Mouse (Mus musculus) left cerebral cortex, adult 9 months (tissue): ENCODE measurements at regions not wholly inside any gene's neighbourhood (a gene's known extent, or its start where the extent isn't known, plus 50 kb on each side); places are given as distances from the start of the nearest gene placed in this dataset.
A peak's percentile ranks its signal among the peaks of the same experiment; 100 is the strongest.

Experiments used
- DNase-seq, 2 experiments: peaks; one replicate each; pipeline ENCODE4 v3.0.0; 2022; ENCODE audit warnings: low spot score in 2 of 2

GRCm38 (mm10) chr3:130940302-130940867 lies 169.9 kb upstream of the Lef1 start:
- no peak for DNase-seq

- DNase-seq = no peak
Measured at GRCm38 (mm10) chr3:130936980-130937379, 173.3 kb upstream of the Lef1 start.

- no peak for DNase-seq
Measured at GRCm38 (mm10) chr3:130936336-130936735, 173.9 kb upstream of the Lef1 start.

GRCm38 (mm10) chr3:130935926-130936315 lies 174.3 kb upstream of the Lef1 start:
- DNase-seq = no peak

- DNase-seq = no peak
Measured at GRCm38 (mm10) chr3:130935302-130935925, 174.9 kb upstream of the Lef1 start.

GRCm38 (mm10) chr3:130932723-130933122 lies 177.5 kb upstream of the Lef1 start:
- DNase-seq = no peak

GRCm38 (mm10) chr3:130932226-130932625 lies 178.0 kb upstream of the Lef1 start:
- no peak for DNase-seq

- no peak for DNase-seq
Measured at GRCm38 (mm10) chr3:130925000-130925399, 185.3 kb upstream of the Lef1 start.

GRCm38 (mm10) chr3:130923615-130923958 lies 186.7 kb upstream of the Lef1 start:
- no peak for DNase-seq

GRCm38 (mm10) chr3:130922812-130923614 lies 187.3 kb upstream of the Lef1 start:
- DNase-seq = no peak

- DNase-seq = no peak
Measured at GRCm38 (mm10) chr3:130921621-130922245, 188.5 kb upstream of the Lef1 start.

- DNase-seq = no peak
Measured at GRCm38 (mm10) chr3:130913812-130914211, 183.6 kb upstream of the Rpl34 start.

- no peak for DNase-seq
Measured at GRCm38 (mm10) chr3:130905101-130905500, 174.9 kb upstream of the Rpl34 start.

GRCm38 (mm10) chr3:130903329-130903728 lies 173.1 kb upstream of the Rpl34 start:
- DNase-seq = no peak

GRCm38 (mm10) chr3:130902376-130902775 lies 172.2 kb upstream of the Rpl34 start:
- DNase-seq = no peak

- no peak for DNase-seq
Measured at GRCm38 (mm10) chr3:130901343-130901742, 171.1 kb upstream of the Rpl34 start.

- no peak for DNase-seq
Measured at GRCm38 (mm10) chr3:130900846-130901245, 170.6 kb upstream of the Rpl34 start.

- peak in 1 of 2 experiments; percentile 9 for DNase-seq
Measured at GRCm38 (mm10) chr3:130900054-130900840, 170.0 kb upstream of the Rpl34 start.

GRCm38 (mm10) chr3:130894168-130894814 lies 164.1 kb upstream of the Rpl34 start:
- no peak for DNase-seq

GRCm38 (mm10) chr3:130891310-130891709 lies 161.1 kb upstream of the Rpl34 start:
- DNase-seq = no peak

- no peak for DNase-seq
Measured at GRCm38 (mm10) chr3:130888587-130888986, 158.4 kb upstream of the Rpl34 start.
